16 mouse cellular contexts compared by ENCODE assay signal in genomic region chr1:162121441-162122200, GRCm38 (mm10).
DNase-seq lines count a peak whose midpoint lies in the region; ATAC-seq and TF ChIP-seq lines count a peak whose summit lies in the region.
"Had no signal": no experiment of that assay in that cellular context is flagged by ENCODE, and none has a peak within 500 bp of the region (broad histone marks: within the 10 kb centered on the region; RNA-seq: fewer than 3 reads in every experiment).

No protein-coding gene starts in this region.

- H3K4me2 ChIP-seq in forebrain, embryonic 16.5 days (ENCODE audit: low read length): no peak overlapping the region
- H3K4me2 ChIP-seq in forebrain, postnatal 0 days (ENCODE audit: low read depth): no peak overlapping the region
- no peak overlapping the region for H3K4me2 ChIP-seq in lung, embryonic 16.5 days (ENCODE audit: low read depth, low read length)
- 0 out of 2 replicates have a peak overlapping the region, but pooled peaks have one; percentile 6 for H3K4me2 ChIP-seq in embryonic facial prominence, embryonic 15.5 days (replicated peaks)
- H3K4me2 ChIP-seq in stomach, embryonic 15.5 days: no peak overlapping the region
- H3K4me2 ChIP-seq in midbrain, embryonic 16.5 days (ENCODE audit: low read length): no peak overlapping the region
- H3K4me2 ChIP-seq: liver, embryonic 13.5 days; midbrain, embryonic 13.5 days had no signal

- H3K4me1 ChIP-seq in forebrain, embryonic 16.5 days (replicated peaks; ENCODE audit: control insufficient read depth, insufficient read depth, low read length): 0 out of 2 replicates have a peak, but pooled peaks cover 3% of the 10 kb centered on the region
- H3K4me1 ChIP-seq in forebrain, postnatal 0 days (ENCODE audit: insufficient read depth): no peaks in the 10 kb centered on the region
- H3K4me1 ChIP-seq in lung, embryonic 16.5 days (replicated peaks; ENCODE audit: control insufficient read depth, insufficient read depth, low read length): peaks cover 4% of the 10 kb centered on the region
- no peaks in the 10 kb centered on the region for H3K4me1 ChIP-seq in embryonic facial prominence, embryonic 15.5 days
- peaks cover 3% of the 10 kb centered on the region; the same call in 1 of the 2 replicates for H3K4me1 ChIP-seq in stomach, embryonic 15.5 days
- H3K4me1 ChIP-seq in midbrain, embryonic 16.5 days (ENCODE audit: control insufficient read depth, insufficient read depth, low read length): no peaks in the 10 kb centered on the region
- H3K4me1 ChIP-seq: liver, embryonic 13.5 days; midbrain, embryonic 13.5 days had no signal

- H3K27me3 ChIP-seq in forebrain, embryonic 16.5 days (replicated peaks; ENCODE audit: control insufficient read depth, insufficient read depth, low read length): no peaks in the 10 kb centered on the region
- H3K27me3 ChIP-seq in forebrain, postnatal 0 days (ENCODE audit: insufficient read depth, low read length): no peaks in the 10 kb centered on the region
- no peaks in the 10 kb centered on the region for H3K27me3 ChIP-seq in lung, embryonic 16.5 days (ENCODE audit: control insufficient read depth, insufficient read depth, low read depth, low read length)
- H3K27me3 ChIP-seq in embryonic facial prominence, embryonic 15.5 days: no peaks in the 10 kb centered on the region
- no peaks in the 10 kb centered on the region for H3K27me3 ChIP-seq in stomach, embryonic 15.5 days (replicated peaks)
- no peaks in the 10 kb centered on the region for H3K27me3 ChIP-seq in midbrain, embryonic 16.5 days (ENCODE audit: control insufficient read depth, insufficient read depth, low read depth, low read length)
- H3K27me3 ChIP-seq: liver, embryonic 13.5 days; midbrain, embryonic 13.5 days had no signal

- no peak for TF ChIP-seq CTCF in forebrain, postnatal 0 days (IDR thresholded peaks at IDR 0.05; ENCODE audit: low read depth)

- no peak for DNase-seq in forebrain, postnatal 0 days
- no peak for DNase-seq in lung, postnatal 36 days
- DNase-seq: cerebellum, adult 11-12 months; gastrocnemius, postnatal 10 days; heart, adult 2 months; kidney, adult 11 months; liver, embryonic 13.5 days; right cerebral cortex, postnatal 25 days; thymus, adult 18-20 months had no signal

- no peak overlapping the region for H3K27ac ChIP-seq in forebrain, embryonic 16.5 days (ENCODE audit: low read length)
- H3K27ac ChIP-seq in forebrain, postnatal 0 days (ENCODE audit: low read depth, low read length): no peak overlapping the region
- peak overlapping the region; percentile 65 for H3K27ac ChIP-seq in lung, embryonic 16.5 days (ENCODE audit: low read length)
- H3K27ac ChIP-seq in embryonic facial prominence, embryonic 15.5 days (replicated peaks): peak overlapping the region; percentile 82
- H3K27ac ChIP-seq in stomach, embryonic 15.5 days: peak overlapping the region; percentile 67; the same call in 1 of the 2 replicates
- no peak overlapping the region for H3K27ac ChIP-seq in midbrain, embryonic 16.5 days (ENCODE audit: low read length)
- H3K27ac ChIP-seq: heart, adult 2 months; liver, embryonic 13.5 days; macrophage; midbrain, embryonic 13.5 days had no signal

- H3K9me3 ChIP-seq in forebrain, embryonic 16.5 days (ENCODE audit: control insufficient read depth, low read length): no peaks in the 10 kb centered on the region
- H3K9me3 ChIP-seq in forebrain, postnatal 0 days (ENCODE audit: low read length): no peaks in the 10 kb centered on the region
- no peaks in the 10 kb centered on the region for H3K9me3 ChIP-seq in lung, embryonic 16.5 days (ENCODE audit: control insufficient read depth, low read length)
- no peaks in the 10 kb centered on the region for H3K9me3 ChIP-seq in embryonic facial prominence, embryonic 15.5 days (replicated peaks)
- no peaks in the 10 kb centered on the region for H3K9me3 ChIP-seq in stomach, embryonic 15.5 days
- no peaks in the 10 kb centered on the region for H3K9me3 ChIP-seq in midbrain, embryonic 16.5 days (replicated peaks; ENCODE audit: control insufficient read depth, low read length, poor library complexity, severe bottlenecking)
- H3K9me3 ChIP-seq: liver, embryonic 13.5 days; midbrain, embryonic 13.5 days had no signal

- no peak overlapping the region for H3K9ac ChIP-seq in forebrain, embryonic 16.5 days (replicated peaks; ENCODE audit: low read depth, low read length)
- no peak overlapping the region for H3K9ac ChIP-seq in forebrain, postnatal 0 days
- H3K9ac ChIP-seq in lung, embryonic 16.5 days (ENCODE audit: low read length): no peak overlapping the region
- no peak overlapping the region for H3K9ac ChIP-seq in embryonic facial prominence, embryonic 15.5 days
- no peak overlapping the region for H3K9ac ChIP-seq in stomach, embryonic 15.5 days
- no peak overlapping the region for H3K9ac ChIP-seq in midbrain, embryonic 16.5 days (ENCODE audit: low read depth, low read length)
- H3K9ac ChIP-seq: liver, embryonic 13.5 days; midbrain, embryonic 13.5 days had no signal

- 0 out of 2 replicates have a peak, but pooled peaks have one; percentile 26 for ATAC-seq in forebrain, embryonic 16.5 days
- no peak for ATAC-seq in forebrain, postnatal 0 days
- ATAC-seq in lung, embryonic 16.5 days (ENCODE audit: low read depth): peak; percentile 78
- peak; percentile 69; the same call in 1 of the 2 replicates for ATAC-seq in embryonic facial prominence, embryonic 15.5 days (ENCODE audit: insufficient number of reproducible peaks, low FRiP score, low TSS enrichment, low read depth)
- no peak for ATAC-seq in stomach, embryonic 15.5 days (ENCODE audit: insufficient read depth, low FRiP score, low read depth)
- ATAC-seq in midbrain, embryonic 16.5 days: no peak
- ATAC-seq: midbrain, embryonic 13.5 days had no signal

- H3K4me3 ChIP-seq in forebrain, embryonic 16.5 days (replicated peaks; ENCODE audit: low read length): no peak overlapping the region
- H3K4me3 ChIP-seq in forebrain, postnatal 0 days (ENCODE audit: low read depth, low read length): no peak overlapping the region
- no peak overlapping the region for H3K4me3 ChIP-seq in lung, embryonic 16.5 days (ENCODE audit: low read length)
- no peak overlapping the region for H3K4me3 ChIP-seq in embryonic facial prominence, embryonic 15.5 days (replicated peaks)
- no peak overlapping the region for H3K4me3 ChIP-seq in stomach, embryonic 15.5 days (replicated peaks)
- no peak overlapping the region for H3K4me3 ChIP-seq in midbrain, embryonic 16.5 days (ENCODE audit: low read depth, low read length)
- H3K4me3 ChIP-seq: heart, adult 2 months; liver, embryonic 13.5 days; midbrain, embryonic 13.5 days had no signal

- WGBS in forebrain, embryonic 16.5 days: 39% methylated on average over 7 of the region's 7 CpGs
- 33% methylated on average over 7 of the region's 7 CpGs for WGBS in forebrain, postnatal 0 days
- WGBS in lung, embryonic 16.5 days: 32% methylated on average over 7 of the region's 7 CpGs
- 55% methylated on average over 7 of the region's 7 CpGs for WGBS in embryonic facial prominence, embryonic 15.5 days
- 46% methylated on average over 7 of the region's 7 CpGs for WGBS in stomach, embryonic 15.5 days
- WGBS in midbrain, embryonic 16.5 days: 79% methylated on average over 7 of the region's 7 CpGs

- H3K36me3 ChIP-seq in forebrain, embryonic 16.5 days (ENCODE audit: control insufficient read depth, insufficient read depth): no peaks in the 10 kb centered on the region
- H3K36me3 ChIP-seq in forebrain, postnatal 0 days (ENCODE audit: insufficient read depth): no peaks in the 10 kb centered on the region
- H3K36me3 ChIP-seq in lung, embryonic 16.5 days (ENCODE audit: control insufficient read depth, insufficient read depth, low read length): no peaks in the 10 kb centered on the region
- H3K36me3 ChIP-seq in embryonic facial prominence, embryonic 15.5 days: no peaks in the 10 kb centered on the region
- H3K36me3 ChIP-seq in stomach, embryonic 15.5 days: no peaks in the 10 kb centered on the region
- no peaks in the 10 kb centered on the region for H3K36me3 ChIP-seq in midbrain, embryonic 16.5 days (ENCODE audit: control insufficient read depth, insufficient read depth, low read length)
- H3K36me3 ChIP-seq: liver, embryonic 13.5 days; midbrain, embryonic 13.5 days had no signal

Comparison
In these comparisons a context has a peak if more than half of its experiments do, and no peak if none do; other contexts are left out.
1. ATAC-seq: peak in forebrain, embryonic 16.5 days (single experiment), lung, embryonic 16.5 days (single experiment) and embryonic facial prominence, embryonic 15.5 days (single experiment); none in forebrain, postnatal 0 days (single experiment), stomach, embryonic 15.5 days (single experiment) and midbrain, embryonic 16.5 days (single experiment).
2. H3K27ac ChIP-seq: peak in lung, embryonic 16.5 days (single experiment), embryonic facial prominence, embryonic 15.5 days (single experiment) and stomach, embryonic 15.5 days (single experiment); none in forebrain, embryonic 16.5 days (single experiment), forebrain, postnatal 0 days (single experiment) and midbrain, embryonic 16.5 days (single experiment).